9 mouse cellular contexts compared by ENCODE assay signal in the genomic region with DNA sequence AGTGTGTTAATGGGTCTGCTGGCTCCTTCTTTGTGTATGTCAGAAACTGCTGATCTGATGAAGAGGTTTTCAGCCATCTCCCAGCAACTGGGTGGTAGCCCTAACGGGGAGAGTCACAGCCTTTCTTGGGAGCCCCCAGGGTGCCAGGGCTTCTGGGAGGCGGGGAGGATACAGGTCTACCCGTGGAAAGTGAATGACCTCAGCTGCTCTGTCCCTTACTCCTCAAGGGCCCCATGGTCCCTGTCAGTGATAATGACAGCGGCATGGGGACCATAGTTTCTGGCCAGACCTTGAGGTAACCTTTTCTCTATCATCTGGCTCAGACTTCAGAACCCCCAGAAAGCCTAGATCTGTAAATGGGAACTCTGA. TPM values are rescaled to one million over a fixed set of nuclear protein-coding genes. Genes with fewer than 3 reads are reported as not detected.
DNase-seq lines count a peak whose midpoint lies in the region; ATAC-seq and TF ChIP-seq lines count a peak whose summit lies in the region.
"Had no signal": no experiment of that assay in that cellular context is flagged by ENCODE, and none has a peak within 500 bp of the region (broad histone marks: within the 10 kb centered on the region; RNA-seq: fewer than 3 reads in every experiment).

No protein-coding gene starts in this region.

- TF ChIP-seq EP300 in liver, postnatal 0 days (IDR thresholded peaks at IDR 0.05; ENCODE audit: low read depth), result no peak

- WGBS in heart, embryonic 13.5 days, result 4% methylated on average over 4 of the region's 4 CpGs
- 10% methylated on average over 4 of the region's 4 CpGs for WGBS in hindbrain, embryonic 11.5 days
- 24% methylated on average over 4 of the region's 4 CpGs for WGBS in liver, postnatal 0 days (ENCODE audit: insufficient replicate concordance)

- H3K36me3 ChIP-seq in heart, embryonic 13.5 days, result no peaks in the 10 kb centered on the region
- H3K36me3 ChIP-seq in hindbrain, embryonic 11.5 days (ENCODE audit: control insufficient read depth, insufficient read depth, low read length), result no peaks in the 10 kb centered on the region
- no peaks in the 10 kb centered on the region for H3K36me3 ChIP-seq in liver, postnatal 0 days (replicated peaks; ENCODE audit: insufficient read depth, low read length)

- H3K4me1 ChIP-seq in heart, embryonic 13.5 days, result peaks cover 23% of the 10 kb centered on the region
- peaks cover 1% of the 10 kb centered on the region; the same call in 1 of the 2 replicates for H3K4me1 ChIP-seq in cortical plate, adult 2 months (ENCODE audit: control insufficient read depth, insufficient read depth, low read length)
- H3K4me1 ChIP-seq in hindbrain, embryonic 11.5 days (replicated peaks; ENCODE audit: control insufficient read depth, insufficient read depth, low read length), result no peaks in the 10 kb centered on the region
- H3K4me1 ChIP-seq in liver, postnatal 0 days (ENCODE audit: insufficient read depth), result peaks cover 23% of the 10 kb centered on the region

- no peak for TF ChIP-seq POLR2A in cortical plate, adult 2 months (IDR thresholded peaks at IDR 0.05; ENCODE audit: extremely low read depth, insufficient read depth, low read length)

- no peaks in the 10 kb centered on the region for H3K27me3 ChIP-seq in heart, embryonic 13.5 days (replicated peaks)
- H3K27me3 ChIP-seq in hindbrain, embryonic 11.5 days (ENCODE audit: control insufficient read depth, insufficient read depth, low read length), result no peaks in the 10 kb centered on the region
- H3K27me3 ChIP-seq in liver, postnatal 0 days (ENCODE audit: insufficient read depth, low read length), result no peaks in the 10 kb centered on the region
- H3K27me3 ChIP-seq: CH12.LX had no signal

- peak overlapping the region; percentile 47 for H3K4me3 ChIP-seq in heart, embryonic 13.5 days
- H3K4me3 ChIP-seq in cortical plate, adult 2 months (ENCODE audit: insufficient read depth, low read length), result no peak overlapping the region
- H3K4me3 ChIP-seq in hindbrain, embryonic 11.5 days (ENCODE audit: low read depth, low read length), result no peak overlapping the region
- no peak overlapping the region for H3K4me3 ChIP-seq in liver, postnatal 0 days (ENCODE audit: low read depth, low read length)

- no peak for ATAC-seq in heart, embryonic 13.5 days (ENCODE audit: extremely low read depth, insufficient number of reproducible peaks, low FRiP score, low TSS enrichment)
- ATAC-seq in hindbrain, embryonic 11.5 days (ENCODE audit: low FRiP score), result no peak
- ATAC-seq in liver, postnatal 0 days, result 0 out of 2 replicates have a peak, but pooled peaks have one; percentile 9

- DNase-seq in heart, postnatal 4 days, result no peak
- peak; percentile 16 for DNase-seq in hindbrain, embryonic 11.5 days (ENCODE audit: low spot score)
- no peak for DNase-seq in liver, postnatal 0 days
- DNase-seq in cerebellum, postnatal 36 days, result no peak
- no peak for DNase-seq in cerebellum, adult 11 months
- DNase-seq in frontal cortex, postnatal 25 days (ENCODE audit: low spot score in 2 of 2), result no peak

- peaks cover 3% of the 10 kb centered on the region; the same call in 1 of the 2 replicates for H3K9me3 ChIP-seq in heart, embryonic 13.5 days
- no peaks in the 10 kb centered on the region for H3K9me3 ChIP-seq in hindbrain, embryonic 11.5 days (ENCODE audit: control insufficient read depth, low read length)
- no peaks in the 10 kb centered on the region for H3K9me3 ChIP-seq in liver, postnatal 0 days (ENCODE audit: low read length)

- no peak for TF ChIP-seq CTCF in cortical plate, adult 2 months (IDR thresholded peaks at IDR 0.05; ENCODE audit: extremely low read depth, insufficient read depth, low read length)
- no peak for TF ChIP-seq CTCF in liver, postnatal 0 days (IDR thresholded peaks at IDR 0.05; ENCODE audit: low read depth)

- H3K27ac ChIP-seq in heart, embryonic 13.5 days (replicated peaks), result peak overlapping the region; percentile 82
- 0 out of 2 replicates have a peak overlapping the region, but pooled peaks have one; percentile 44 for H3K27ac ChIP-seq in cortical plate, adult 2 months (ENCODE audit: insufficient read depth, low read length)
- no peak overlapping the region for H3K27ac ChIP-seq in hindbrain, embryonic 11.5 days (ENCODE audit: low read depth, low read length)
- H3K27ac ChIP-seq in liver, postnatal 0 days (ENCODE audit: low read depth), result peak overlapping the region; percentile 19; the same call in 1 of the 2 replicates

- H3K9ac ChIP-seq in heart, embryonic 13.5 days, result peak overlapping the region; percentile 68
- no peak overlapping the region for H3K9ac ChIP-seq in hindbrain, embryonic 11.5 days (ENCODE audit: low read depth, low read length)
- H3K9ac ChIP-seq in liver, postnatal 0 days (replicated peaks), result no peak overlapping the region

- H3K4me2 ChIP-seq in heart, embryonic 13.5 days, result peak overlapping the region; percentile 74
- no peak overlapping the region for H3K4me2 ChIP-seq in hindbrain, embryonic 11.5 days (replicated peaks; ENCODE audit: low read depth, low read length)
- H3K4me2 ChIP-seq in liver, postnatal 0 days (ENCODE audit: low read depth, low read length), result peak overlapping the region; percentile 63

RNA-seq across cellular contexts. Expression of gene Rasl11a, which starts 23.1 kb away (rescaled TPM):
- polyA plus RNA-seq in heart, embryonic 13.5 days (2015; fragmentation: Nextera tagmentation; extraction: Ambion mirVana), result 8.1 and 10.7 TPM in 2 replicates
- 1 to 10 TPM; 6.0 to 6.6 TPM for total RNA-seq in heart, postnatal 4 days (2021)
- polyA plus RNA-seq in cortical plate, adult 2 months (2012; rRNA removed), result 3.8 and 5.4 TPM in 2 replicates
- 18.8 and 19.0 TPM in 2 replicates for polyA plus RNA-seq in hindbrain, embryonic 11.5 days (2014; fragmentation: Nextera tagmentation; extraction: Ambion mirVana)
- polyA plus RNA-seq in liver, postnatal 0 days (2015; fragmentation: Nextera tagmentation; extraction: Ambion mirVana), result 3.0 and 3.1 TPM in 2 replicates

RNA-seq across cellular contexts. Expression of gene Rpl21, which starts 35.2 kb away (rescaled TPM):
- 348 and 372 TPM in 2 replicates for polyA plus RNA-seq in heart, embryonic 13.5 days (2015; fragmentation: Nextera tagmentation; extraction: Ambion mirVana)
- total RNA-seq in heart, postnatal 4 days (2021), result 100 to 1,000 TPM; 187 to 214 TPM
- polyA plus RNA-seq in cortical plate, adult 2 months (2012; rRNA removed), result 381 and 420 TPM in 2 replicates
- polyA plus RNA-seq in hindbrain, embryonic 11.5 days (2014; fragmentation: Nextera tagmentation; extraction: Ambion mirVana), result 508 and 515 TPM in 2 replicates
- 281 and 298 TPM in 2 replicates for polyA plus RNA-seq in liver, postnatal 0 days (2015; fragmentation: Nextera tagmentation; extraction: Ambion mirVana)
